Mouse (Mus musculus) heart, embryonic 16.5 days (tissue): ENCODE data around the gene 1600014C23Rik. TPM values are rescaled to one million over a fixed set of nuclear protein-coding genes. Genes with fewer than 3 reads are reported as not detected.
A peak's percentile ranks its signal among the peaks of the same experiment; 100 is the strongest.

Experiments
- ATAC-seq: fragments of 200-750 bp; cut with Nextera tagmentation; replicated peaks from 2 replicates; pipeline ENCODE4 v1.8.0; 2017; ENCODE audit warnings: moderate number of reproducible peaks; ENCODE audit not compliant: insufficient read depth, low FRiP score; ENCODE audit errors: extremely low read depth
- H3K27ac ChIP-seq: fragments of 300-500 bp; sonication (generic); 2 replicates; pipeline ENCODE4 v1.5.1; 2014; ENCODE audit warnings: mild to moderate bottlenecking, low read length, control low read depth, moderate library complexity
- H3K27me3 ChIP-seq: fragments of 300-500 bp; sonication (generic); 2 replicates; pipeline ENCODE4 v1.6.1; 2014; ENCODE audit warnings: low read length, mixed read lengths; ENCODE audit not compliant: control insufficient read depth, insufficient read depth
- H3K36me3 ChIP-seq: fragments of 300-500 bp; sonication (generic); 2 replicates; pipeline ENCODE4 v1.6.1; 2014; ENCODE audit not compliant: control insufficient read depth, insufficient read depth
- H3K4me1 ChIP-seq: fragments of 300-500 bp; sonication (generic); 2 replicates; pipeline ENCODE4 v1.6.1; 2014; ENCODE audit warnings: low read length, mixed read lengths; ENCODE audit not compliant: control insufficient read depth, insufficient read depth
- H3K4me2 ChIP-seq: fragments of 300-500 bp; sonication (generic); 2 replicates; pipeline ENCODE4 v1.6.1; 2014; ENCODE audit warnings: low read depth, mild to moderate bottlenecking, control low read depth, low read length
- H3K4me3 ChIP-seq: fragments of 300-500 bp; sonication (generic); 2 replicates; pipeline ENCODE4 v1.5.1; 2014; ENCODE audit warnings: mild to moderate bottlenecking, control low read depth, low read length
- H3K9ac ChIP-seq: fragments of 300-500 bp; sonication (generic); 2 replicates; pipeline ENCODE4 v1.6.1; 2014; ENCODE audit warnings: low read length, control low read depth
- H3K9me3 ChIP-seq: fragments of 300-500 bp; sonication (generic); replicated peaks from 2 replicates; pipeline ENCODE4 v1.6.1; 2016; ENCODE audit warnings: low read length; ENCODE audit not compliant: control insufficient read depth
- WGBS: fragments of 180-500 bp; shearing (Covaris S2); extraction: QIAGEN DNeasy Blood & Tissue Kit; methylation state at CpG from one replicate; pipeline ENCODE4 v1.1.7; 2014; 5-methylcytosine and 5-hydroxymethylcytosine counted together
- polyA plus RNA-seq: library from polyadenylated mRNA; unstranded; fragments of >200 nt; fragmentation: Nextera tagmentation; extraction: Ambion mirVana; gene quantifications from 2 replicates; pipeline ENCODE4 v1.2.1, GENCODE M21; 2015

1600014C23Rik gene
- polyA plus RNA-seq, 1 experiment from 2014 or later, result 1.4 TPM

DNA sequence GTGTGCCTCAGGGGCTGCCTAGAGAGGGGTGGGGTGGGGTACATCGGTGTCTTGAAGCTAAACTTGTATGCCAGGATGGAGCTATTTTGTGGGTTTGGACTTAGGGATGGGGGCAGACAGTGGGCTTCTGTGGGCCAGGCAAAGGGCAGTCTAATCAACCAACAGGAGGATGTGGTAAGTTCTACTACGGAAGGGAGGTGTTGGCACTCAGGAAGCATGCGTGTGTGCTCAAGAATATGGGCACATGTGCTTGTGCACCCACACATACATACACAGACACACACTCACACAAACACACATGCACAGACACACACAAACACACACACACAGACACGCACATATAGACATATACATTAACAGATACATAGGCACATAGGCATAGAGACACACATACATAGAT is 13.6 kb upstream of the 1600014C23Rik start:
- no peak overlapping the region for H3K4me3 ChIP-seq
- whole genome bisulfite sequencing, result 78% methylated on average over 4 of the region's 4 CpGs
- no peak overlapping the region; the same call in 1 of the 2 replicates for H3K27ac ChIP-seq
- H3K36me3 ChIP-seq, result no peaks in the 10 kb centered on the region
- no peak overlapping the region; the same call in 1 of the 2 replicates for H3K9ac ChIP-seq
- no peaks in the 10 kb centered on the region for H3K9me3 ChIP-seq
- ATAC-seq, result no peak
- H3K27me3 ChIP-seq, result no peaks in the 10 kb centered on the region
- no peak overlapping the region for H3K4me2 ChIP-seq
- peaks cover 37% of the 10 kb centered on the region for H3K4me1 ChIP-seq

DNA sequence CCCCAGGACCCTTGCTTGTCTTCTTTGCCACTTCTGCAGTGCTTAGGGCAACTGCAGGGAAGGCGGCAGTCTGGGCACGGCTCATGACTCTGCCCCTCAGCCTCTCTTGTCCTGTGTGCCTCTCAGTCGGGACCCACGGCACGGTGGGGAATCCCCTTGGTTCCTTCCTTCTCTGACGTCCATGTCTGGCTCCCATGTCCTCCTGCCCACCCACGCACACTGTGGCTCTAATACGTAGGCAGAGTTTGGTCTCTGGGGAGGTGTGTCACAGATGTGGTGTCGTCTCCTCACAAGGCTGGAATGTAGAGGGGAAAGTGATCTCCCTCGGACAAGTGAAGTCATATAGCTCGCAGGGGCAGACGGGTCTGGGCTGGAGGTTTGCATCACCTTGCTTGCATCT is 13.1 kb upstream of the 1600014C23Rik start:
- no peak overlapping the region for H3K4me2 ChIP-seq
- no peaks in the 10 kb centered on the region for H3K36me3 ChIP-seq
- H3K27ac ChIP-seq, result 0 out of 2 replicates have a peak overlapping the region, but pooled peaks have one; percentile 17
- no peak for ATAC-seq
- no peak overlapping the region for H3K9ac ChIP-seq
- 45% methylated on average over 12 of the region's 12 CpGs for WGBS
- no peak overlapping the region for H3K4me3 ChIP-seq
- no peaks in the 10 kb centered on the region for H3K27me3 ChIP-seq
- H3K4me1 ChIP-seq, result peaks cover 37% of the 10 kb centered on the region
- H3K9me3 ChIP-seq, result no peaks in the 10 kb centered on the region

- WGBS, result 85% methylated on average over 2 of the region's 2 CpGs
- no peak for ATAC-seq
Measured at GRCm38 (mm10) chr17:45745629-45746028, 12.0 kb upstream of the 1600014C23Rik start.

DNA sequence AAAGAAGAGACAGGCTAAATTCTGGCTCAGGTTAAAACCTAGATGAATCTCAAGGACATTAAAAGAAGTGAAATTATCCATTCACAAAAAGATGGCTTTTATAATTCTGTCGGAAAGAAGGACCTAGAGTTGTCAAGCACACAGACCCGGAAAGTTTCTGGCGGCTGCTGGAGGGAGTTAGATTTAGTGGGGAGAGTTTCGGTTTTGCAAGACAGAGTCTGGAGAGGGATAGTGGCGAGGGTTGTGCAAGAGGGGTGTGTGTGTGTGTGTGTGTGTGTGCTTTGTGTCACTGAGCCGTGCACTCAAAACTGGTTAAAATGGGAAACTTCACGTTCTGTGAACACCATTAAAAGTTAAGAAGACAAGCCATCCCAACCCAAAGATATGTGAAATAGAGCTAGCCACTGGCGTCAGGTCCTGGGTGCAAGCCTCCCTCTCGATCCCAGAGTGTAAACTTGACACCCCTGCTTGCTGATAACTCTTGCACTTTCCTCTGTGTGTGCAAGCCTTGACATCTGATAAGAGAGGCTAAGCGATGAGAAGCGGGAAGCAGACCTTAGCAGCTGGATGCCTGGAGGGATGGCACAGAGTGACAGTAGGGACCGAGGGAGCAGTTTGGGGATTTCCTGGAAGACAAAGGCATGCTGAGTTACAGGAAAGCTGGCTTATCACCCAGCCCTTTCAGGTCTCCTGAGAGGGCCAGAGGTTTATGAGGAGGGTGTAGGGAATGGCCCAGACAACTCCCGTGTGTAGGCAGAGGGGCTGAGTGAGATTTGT is 8.9 kb upstream of the 1600014C23Rik start:
- Histone ChIP-seq H3K36me3 (no peaks in the 10 kb centered on the region), H3K4me3 (no peak overlapping the region), H3K27ac (peak overlapping the region; percentile 46; the same call in 1 of the 2 replicates), H3K9me3 (no peaks in the 10 kb centered on the region), H3K27me3 (no peaks in the 10 kb centered on the region), H3K4me1 (peaks cover 19% of the 10 kb centered on the region), H3K4me2 (peak overlapping the region; percentile 12; the same call in 1 of the 2 replicates), H3K9ac (peak overlapping the region; percentile 11)
- no peak for ATAC-seq
- 40% methylated on average over 13 of the region's 13 CpGs for WGBS

More at GRCm38 (mm10) chr17:45745629-45746028, 12.0 kb upstream of the 1600014C23Rik start:
- Histone ChIP-seq H3K4me3 (no peak overlapping the region), H3K4me2 (no peak overlapping the region), H3K9ac (no peak overlapping the region), H3K27me3 (no peaks in the 10 kb centered on the region), H3K9me3 (no peaks in the 10 kb centered on the region), H3K4me1 (peaks cover 37% of the 10 kb centered on the region), H3K36me3 (no peaks in the 10 kb centered on the region), H3K27ac (no peak overlapping the region)

DNA sequence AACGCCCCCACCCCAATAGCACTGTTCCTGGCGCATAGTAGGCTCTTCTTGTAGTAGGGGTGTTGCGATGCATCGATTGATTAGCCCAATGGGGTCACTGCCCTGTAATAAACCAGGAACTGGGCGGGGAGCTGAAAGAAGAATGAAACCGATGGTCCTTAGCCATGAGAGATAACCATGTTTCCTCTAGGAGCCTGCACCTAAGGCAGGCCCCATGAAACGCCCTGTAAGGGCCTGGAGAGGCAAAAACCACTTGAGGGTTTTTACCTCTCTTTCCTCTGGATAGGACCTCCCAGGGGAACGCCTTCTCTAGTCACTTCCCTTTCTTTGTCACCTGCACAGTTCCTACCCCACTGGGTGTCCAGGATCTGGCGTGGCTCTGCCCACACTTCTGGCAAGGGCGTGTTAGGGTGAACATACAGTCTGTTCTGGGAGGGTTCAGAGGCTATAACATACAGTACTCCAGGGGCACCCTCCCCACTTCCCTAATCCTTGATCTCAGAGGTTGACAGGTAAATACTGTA is 3.5 kb upstream of the 1600014C23Rik start:
- Histone ChIP-seq H3K9me3 (no peaks in the 10 kb centered on the region), H3K36me3 (no peaks in the 10 kb centered on the region), H3K4me2 (peak overlapping the region; percentile 88), H3K27me3 (no peaks in the 10 kb centered on the region), H3K27ac (peak overlapping the region; percentile 91), H3K9ac (peak overlapping the region; percentile 79), H3K4me1 (peaks cover 34% of the 10 kb centered on the region), H3K4me3 (peak overlapping the region; percentile 57)
- WGBS, result 20% methylated on average over 10 of the region's 10 CpGs
- peak; percentile 12; the same call in 1 of the 2 replicates for ATAC-seq

DNA sequence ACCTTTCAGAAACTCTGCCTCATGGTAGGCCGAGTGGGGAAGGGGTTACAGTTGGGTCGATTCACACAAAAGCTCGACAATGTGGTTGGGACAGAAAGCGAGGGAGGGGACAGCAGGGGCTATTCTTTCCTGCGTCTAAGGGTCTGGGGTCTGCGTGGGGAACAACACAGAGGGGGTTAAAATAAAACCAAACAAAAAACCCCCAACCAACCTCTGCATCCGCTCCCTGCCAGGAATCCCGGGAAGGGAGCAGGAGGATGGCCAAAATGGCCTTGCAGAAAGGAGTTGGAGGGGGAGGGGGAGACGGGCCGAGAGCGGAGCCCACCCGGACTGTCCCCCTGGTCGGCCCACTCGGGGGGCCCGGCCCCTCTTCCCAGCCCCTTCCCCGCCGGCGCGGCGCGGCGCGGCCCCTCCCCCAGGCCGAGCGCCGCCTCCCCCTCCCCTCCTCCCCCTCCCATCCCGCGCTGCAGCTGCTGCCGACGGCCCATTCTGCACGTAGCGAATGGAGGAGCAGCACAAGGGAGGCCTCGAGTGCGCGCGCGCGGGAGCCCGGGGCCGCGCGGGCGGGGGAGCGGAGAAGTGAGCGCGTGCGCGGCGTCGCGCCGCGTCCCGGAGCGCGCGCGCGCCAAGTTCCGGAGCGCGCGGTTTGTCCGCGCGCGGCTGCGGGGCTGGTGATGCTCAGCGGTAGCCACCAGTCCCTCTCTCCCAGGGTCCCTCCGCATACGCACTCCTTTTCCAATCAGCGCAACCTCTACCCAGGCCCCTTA is 2.9 kb upstream of the 1600014C23Rik start:
- Histone ChIP-seq H3K4me3 (peak overlapping the region; percentile 57), H3K9me3 (no peaks in the 10 kb centered on the region), H3K27me3 (no peaks in the 10 kb centered on the region), H3K27ac (peak overlapping the region; percentile 91), H3K4me1 (peaks cover 34% of the 10 kb centered on the region), H3K4me2 (peak overlapping the region; percentile 88), H3K36me3 (no peaks in the 10 kb centered on the region), H3K9ac (peak overlapping the region; percentile 79)
- under 1% methylated on average over 50 of the region's 72 CpGs for WGBS
- peak; percentile 57 for ATAC-seq

- peak overlapping the region; percentile 91 for H3K27ac ChIP-seq
- H3K4me3 ChIP-seq, result peak overlapping the region; percentile 57
- peak overlapping the region; percentile 79 for H3K9ac ChIP-seq
- H3K4me2 ChIP-seq, result peak overlapping the region; percentile 88
- H3K36me3 ChIP-seq, result no peaks in the 10 kb centered on the region
- 10% methylated on average over 10 of the region's 10 CpGs for WGBS
- H3K27me3 ChIP-seq, result no peaks in the 10 kb centered on the region
- peak; percentile 51 for ATAC-seq
- H3K4me1 ChIP-seq, result peaks cover 34% of the 10 kb centered on the region
- no peaks in the 10 kb centered on the region for H3K9me3 ChIP-seq
Measured at GRCm38 (mm10) chr17:45735382-45736310, 2.0 kb upstream of the 1600014C23Rik start.

GRCm38 (mm10) chr17:45734881-45735280 is 1.2 kb upstream of the 1600014C23Rik start:
- no peak for ATAC-seq
- peaks cover 35% of the 10 kb centered on the region for H3K4me1 ChIP-seq
- no peak overlapping the region for H3K4me3 ChIP-seq
- H3K27ac ChIP-seq, result peak overlapping the region; percentile 77
- H3K9ac ChIP-seq, result peak overlapping the region; percentile 77
- no peaks in the 10 kb centered on the region for H3K36me3 ChIP-seq
- WGBS, result 81% methylated on average over 4 of the region's 4 CpGs
- no peaks in the 10 kb centered on the region for H3K9me3 ChIP-seq
- no peak overlapping the region for H3K4me2 ChIP-seq
- no peaks in the 10 kb centered on the region for H3K27me3 ChIP-seq
